Mouse (Mus musculus) stomach, embryonic 16.5 days (tissue): ENCODE measurements at regions not wholly inside any gene's neighbourhood (a gene's known extent, or its start where the extent isn't known, plus 50 kb on each side); places are given as distances from the start of the nearest gene placed in this dataset.

Experiments used
- ATAC-seq: fragments of 200-750 bp; cut with Nextera tagmentation; 2 replicates; pipeline ENCODE4 v1.8.0; 2017; ENCODE audit warnings: moderate number of reproducible peaks, moderate TSS enrichment; ENCODE audit not compliant: insufficient read depth, low FRiP score
- H3K27ac ChIP-seq: fragments of 300-500 bp; sonication (generic); 2 replicates; pipeline ENCODE4 v1.5.1; 2014; ENCODE audit warnings: low read length
- H3K27me3 ChIP-seq: fragments of 300-500 bp; sonication (generic); 2 replicates; pipeline ENCODE4 v1.6.1; 2014; ENCODE audit warnings: low read length, control low read depth, mixed read lengths; ENCODE audit not compliant: control insufficient read depth, insufficient read depth
- H3K36me3 ChIP-seq: fragments of 300-500 bp; sonication (generic); 2 replicates; pipeline ENCODE4 v1.6.1; 2014; ENCODE audit warnings: low read length; ENCODE audit not compliant: control insufficient read depth, insufficient read depth
- H3K4me1 ChIP-seq: fragments of 300-500 bp; sonication (generic); 2 replicates; pipeline ENCODE4 v1.6.1; 2014; ENCODE audit warnings: low read length, control low read depth, mixed read lengths; ENCODE audit not compliant: control insufficient read depth, insufficient read depth
- H3K4me2 ChIP-seq: fragments of 300-500 bp; sonication (generic); 2 replicates; pipeline ENCODE4 v1.6.1; 2014; ENCODE audit warnings: low read depth, low read length, mixed read lengths
- H3K4me3 ChIP-seq: fragments of 300-500 bp; sonication (generic); replicated peaks from 2 replicates; pipeline ENCODE4 v1.5.1; 2014; ENCODE audit warnings: mild to moderate bottlenecking, low read length
- H3K9ac ChIP-seq: fragments of 300-500 bp; sonication (generic); 2 replicates; pipeline ENCODE4 v1.6.1; 2014; ENCODE audit warnings: low read length
- H3K9me3 ChIP-seq: fragments of 300-500 bp; sonication (generic); replicated peaks from 2 replicates; pipeline ENCODE4 v1.6.1; 2016; ENCODE audit warnings: low read length, control low read depth; ENCODE audit not compliant: control insufficient read depth
- WGBS: fragments of 180-500 bp; shearing (Covaris S2); extraction: QIAGEN DNeasy Blood & Tissue Kit; methylation state at CpG from one replicate; pipeline ENCODE4 v1.1.7; 2014; 5-methylcytosine and 5-hydroxymethylcytosine counted together

DNA sequence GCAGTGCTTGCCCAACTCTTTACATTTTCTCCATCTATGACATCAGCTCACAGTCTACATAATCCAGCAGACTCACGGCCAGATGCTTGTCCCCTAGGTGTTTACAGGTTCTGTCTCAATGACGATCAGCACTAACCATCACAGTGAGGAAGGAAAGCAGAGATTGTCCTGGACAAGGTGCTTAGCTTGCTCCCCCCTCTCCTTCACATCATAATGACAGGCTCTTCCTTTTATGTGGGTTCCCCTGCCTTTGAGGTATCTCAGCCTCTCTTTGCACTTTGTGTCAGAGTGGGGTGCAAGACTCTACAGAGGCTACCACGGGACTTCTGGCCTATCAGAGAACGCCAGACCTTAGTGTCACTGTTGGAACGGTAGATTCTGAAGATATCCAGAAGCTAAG is 258.1 kb downstream of the Enc1 start:
- Histone ChIP-seq H3K4me3 (no peak overlapping the region), H3K4me2 (no peak overlapping the region), H3K36me3 (no peaks in the 10 kb centered on the region), H3K9me3 (no peaks in the 10 kb centered on the region), H3K4me1 (no peaks in the 10 kb centered on the region), H3K9ac (no peak overlapping the region), H3K27ac (no peak overlapping the region), H3K27me3 (no peaks in the 10 kb centered on the region)
- WGBS = 74% methylated on average over 5 of the region's 5 CpGs
- ATAC-seq = no peak

DNA sequence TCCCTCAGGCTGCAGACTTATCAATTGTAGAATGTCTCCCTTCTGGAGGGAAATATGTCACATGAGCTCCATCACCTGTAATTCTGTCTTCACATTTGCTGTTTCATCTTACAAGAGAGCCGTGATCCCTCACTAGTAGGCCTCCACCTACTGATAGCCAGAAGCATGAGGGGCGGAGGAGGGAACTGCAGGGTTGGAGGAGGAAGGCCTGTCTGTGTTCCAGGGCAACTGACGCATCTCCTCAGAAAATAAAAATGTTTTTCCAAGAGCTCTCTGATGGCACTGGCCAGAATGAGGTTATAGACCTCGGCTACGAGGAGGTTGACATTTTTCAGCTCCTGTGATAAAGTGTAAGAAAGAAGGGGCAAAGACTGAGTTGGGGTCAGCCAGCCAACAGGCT is 257.0 kb downstream of the Enc1 start:
- H3K9ac ChIP-seq = no peak overlapping the region
- no peak overlapping the region for H3K27ac ChIP-seq
- 81% methylated on average over 5 of the region's 5 CpGs for WGBS
- H3K9me3 ChIP-seq = no peaks in the 10 kb centered on the region
- H3K4me3 ChIP-seq = no peak overlapping the region
- H3K4me2 ChIP-seq = no peak overlapping the region
- H3K27me3 ChIP-seq = no peaks in the 10 kb centered on the region
- no peaks in the 10 kb centered on the region for H3K36me3 ChIP-seq
- no peak for ATAC-seq
- H3K4me1 ChIP-seq = no peaks in the 10 kb centered on the region

GRCm38 (mm10) chr13:97494770-97495169 is 253.9 kb downstream of the Enc1 start:
- no peak for ATAC-seq
- Histone ChIP-seq H3K4me2 (no peak overlapping the region), H3K36me3 (no peaks in the 10 kb centered on the region), H3K4me1 (no peaks in the 10 kb centered on the region; the same call in 1 of the 2 replicates), H3K27me3 (no peaks in the 10 kb centered on the region), H3K27ac (no peak overlapping the region), H3K4me3 (no peak overlapping the region), H3K9me3 (no peaks in the 10 kb centered on the region), H3K9ac (no peak overlapping the region)
- 89% methylated on average over 2 of the region's 2 CpGs for WGBS

DNA sequence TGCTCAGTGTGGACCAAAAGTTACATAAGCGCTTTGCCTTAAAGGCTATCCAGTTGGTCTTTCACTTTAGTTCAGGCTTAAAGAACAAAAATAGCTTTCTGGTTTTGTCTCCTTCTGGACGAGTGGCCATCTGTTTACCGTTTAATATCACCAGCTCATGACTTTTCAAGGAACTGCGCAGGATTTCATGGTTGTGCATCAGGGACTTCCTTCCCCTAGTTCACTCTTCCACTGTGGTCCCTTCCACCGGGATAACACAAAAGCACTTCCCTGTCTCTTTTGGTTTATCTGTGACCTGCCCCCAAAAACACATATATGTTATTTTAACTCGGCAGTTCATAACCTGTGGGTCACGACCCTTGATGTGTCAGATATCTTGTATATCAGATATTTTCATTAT is 252.9 kb downstream of the Enc1 start:
- ATAC-seq = no peak
- no peaks in the 10 kb centered on the region for H3K9me3 ChIP-seq
- H3K9ac ChIP-seq = no peak overlapping the region
- no peak overlapping the region for H3K4me2 ChIP-seq
- H3K36me3 ChIP-seq = no peaks in the 10 kb centered on the region
- 65% methylated on average over 7 of the region's 7 CpGs for WGBS
- H3K27ac ChIP-seq = no peak overlapping the region
- H3K4me3 ChIP-seq = no peak overlapping the region
- H3K4me1 ChIP-seq = no peaks in the 10 kb centered on the region; the same call in 1 of the 2 replicates
- H3K27me3 ChIP-seq = no peaks in the 10 kb centered on the region

DNA sequence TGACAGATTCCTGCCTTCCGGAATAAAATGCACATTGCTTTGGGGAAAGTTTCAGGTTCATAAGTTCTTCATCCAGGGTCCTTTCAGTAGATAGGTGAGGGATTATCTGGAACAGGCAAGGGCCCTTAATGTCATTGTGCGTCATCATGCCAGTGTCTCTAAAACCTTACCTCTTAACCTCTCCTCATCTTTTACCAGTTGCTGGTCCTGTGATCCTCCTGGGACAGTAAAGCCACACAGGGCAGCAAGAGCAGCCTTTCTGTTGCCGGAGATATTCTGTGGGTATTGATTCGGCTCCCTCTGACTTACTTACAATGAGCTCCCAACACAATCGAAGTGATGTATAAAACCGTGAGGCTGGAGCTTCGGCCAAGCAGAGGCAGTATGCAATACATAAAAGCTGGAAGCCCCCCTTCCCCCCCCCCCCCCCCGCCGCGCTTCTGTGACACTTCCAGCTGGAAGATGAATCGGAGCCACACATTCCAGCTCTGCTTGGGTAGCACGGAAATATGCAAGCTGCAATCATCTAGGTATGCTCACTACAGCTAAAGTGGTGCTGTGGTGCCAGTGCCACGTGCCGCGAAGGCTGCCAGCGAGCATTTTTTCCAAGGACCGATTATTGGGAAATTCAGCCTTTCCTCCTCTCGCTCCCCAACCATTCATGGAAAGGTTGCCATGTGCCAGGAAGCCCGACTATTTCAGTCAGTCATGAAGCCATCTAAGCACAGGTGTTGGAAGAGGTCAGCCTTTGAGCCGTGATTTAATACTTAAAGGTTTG is 252.2 kb downstream of the Enc1 start:
- H3K4me2 ChIP-seq = no peak overlapping the region
- ATAC-seq = no peak
- no peaks in the 10 kb centered on the region for H3K9me3 ChIP-seq
- H3K9ac ChIP-seq = no peak overlapping the region
- no peaks in the 10 kb centered on the region for H3K36me3 ChIP-seq
- 67% methylated on average over 19 of the region's 20 CpGs for WGBS
- H3K27me3 ChIP-seq = no peaks in the 10 kb centered on the region
- H3K4me1 ChIP-seq = no peaks in the 10 kb centered on the region; the same call in 1 of the 2 replicates
- no peak overlapping the region for H3K27ac ChIP-seq
- no peak overlapping the region for H3K4me3 ChIP-seq

- Histone ChIP-seq H3K36me3 (no peaks in the 10 kb centered on the region), H3K27ac (no peak overlapping the region), H3K4me2 (no peak overlapping the region), H3K4me3 (no peak overlapping the region), H3K9me3 (no peaks in the 10 kb centered on the region), H3K9ac (no peak overlapping the region), H3K4me1 (peaks cover 4% of the 10 kb centered on the region; the same call in 1 of the 2 replicates), H3K27me3 (no peaks in the 10 kb centered on the region)
- ATAC-seq = no peak
- WGBS = 93% methylated on average over 19 of the region's 19 CpGs
Measured at GRCm38 (mm10) chr13:97491865-97492847, 251.3 kb downstream of the Enc1 start.

DNA sequence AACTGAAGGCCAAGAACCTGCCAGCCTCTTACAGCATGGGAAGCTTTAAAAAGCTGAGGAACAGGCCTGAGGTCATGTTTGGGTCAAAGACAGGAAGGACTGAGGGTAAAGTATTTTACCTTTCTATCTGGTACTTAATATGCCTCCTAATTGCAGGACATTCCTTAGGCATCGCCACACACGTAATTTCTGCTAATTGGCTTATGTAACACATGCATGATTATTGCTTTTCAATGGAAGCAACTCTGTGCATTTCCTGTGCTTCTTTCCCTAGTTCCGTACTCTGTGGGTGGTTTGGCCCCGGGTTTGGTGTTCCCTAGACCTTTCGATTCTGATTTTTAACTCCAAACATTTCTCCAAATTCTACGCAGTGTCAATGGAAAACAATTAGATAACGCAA is 249.2 kb downstream of the Enc1 start:
- Histone ChIP-seq H3K27me3 (no peaks in the 10 kb centered on the region), H3K4me2 (no peak overlapping the region), H3K36me3 (no peaks in the 10 kb centered on the region), H3K4me3 (no peak overlapping the region), H3K9me3 (no peaks in the 10 kb centered on the region), H3K27ac (no peak overlapping the region), H3K4me1 (peaks cover 4% of the 10 kb centered on the region; the same call in 1 of the 2 replicates), H3K9ac (no peak overlapping the region)
- ATAC-seq = no peak
- WGBS = 71% methylated on average over 7 of the region's 7 CpGs

DNA sequence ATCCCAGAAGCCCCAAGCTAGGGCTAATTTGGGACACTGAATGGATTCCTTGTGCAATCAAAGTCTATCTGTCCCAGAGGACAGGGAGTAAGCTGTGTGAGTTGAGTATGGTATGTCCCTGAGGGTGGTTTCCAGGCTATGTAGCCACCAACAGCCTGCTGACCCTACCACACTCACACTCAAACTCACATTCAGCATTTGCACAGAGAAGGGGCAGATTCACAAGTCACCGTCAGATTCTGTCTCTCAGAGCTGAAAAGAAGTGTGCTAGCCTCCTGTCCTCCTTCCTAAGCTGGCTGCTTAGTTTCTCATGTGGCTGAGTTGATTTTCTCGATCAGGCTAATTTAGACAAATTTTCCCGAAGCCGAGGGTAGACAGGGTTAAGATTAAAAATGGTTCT is 248.8 kb downstream of the Enc1 start:
- Histone ChIP-seq H3K4me3 (no peak overlapping the region), H3K9me3 (no peaks in the 10 kb centered on the region), H3K27ac (no peak overlapping the region), H3K4me1 (peaks cover 4% of the 10 kb centered on the region; the same call in 1 of the 2 replicates), H3K4me2 (no peak overlapping the region), H3K27me3 (no peaks in the 10 kb centered on the region), H3K36me3 (no peaks in the 10 kb centered on the region), H3K9ac (no peak overlapping the region)
- no peak for ATAC-seq
- 66% methylated on average over 4 of the region's 4 CpGs for WGBS

DNA sequence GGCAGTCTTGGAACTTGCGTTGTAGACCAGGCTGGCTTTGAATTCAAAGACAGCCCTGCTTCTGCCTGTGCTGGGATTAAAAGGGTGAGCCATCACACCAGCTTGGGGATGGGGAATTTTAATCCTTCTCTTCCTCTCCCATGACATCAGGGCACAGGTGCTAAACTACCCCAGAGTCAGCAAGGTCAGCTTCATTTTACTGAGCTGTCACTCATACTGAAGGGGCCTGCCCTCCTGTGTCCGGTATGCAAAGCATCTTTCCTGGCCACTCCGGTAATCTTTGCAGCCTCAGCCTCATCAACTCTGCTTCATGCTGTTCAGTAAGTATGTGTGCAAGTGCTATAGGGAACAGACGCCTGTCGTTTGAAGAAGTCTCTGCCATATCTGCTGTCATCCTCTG is 248.1 kb downstream of the Enc1 start:
- no peaks in the 10 kb centered on the region for H3K27me3 ChIP-seq
- no peaks in the 10 kb centered on the region for H3K9me3 ChIP-seq
- no peak for ATAC-seq
- peaks cover 4% of the 10 kb centered on the region; the same call in 1 of the 2 replicates for H3K4me1 ChIP-seq
- no peak overlapping the region for H3K27ac ChIP-seq
- no peak overlapping the region for H3K4me2 ChIP-seq
- H3K4me3 ChIP-seq = no peak overlapping the region
- no peak overlapping the region for H3K9ac ChIP-seq
- H3K36me3 ChIP-seq = no peaks in the 10 kb centered on the region
- WGBS = 56% methylated on average over 5 of the region's 5 CpGs
